Mouse (Mus musculus) midbrain, embryonic 14.5 days (tissue): ENCODE measurements around the gene Son. TPM values are rescaled to one million over a fixed set of nuclear protein-coding genes. Genes with fewer than 3 reads are reported as not detected.

Experiments
- ATAC-seq: fragments of 200-750 bp; cut with Nextera tagmentation; 2 replicates; pipeline ENCODE4 v1.8.0; 2017; ENCODE audit warnings: moderate number of reproducible peaks, moderate library complexity; ENCODE audit not compliant: low FRiP score, low TSS enrichment
- DNase-seq: peaks from one replicate; pipeline ENCODE4 v3.0.0-alpha.2; 2015
- H3K27ac ChIP-seq: fragments of 300-500 bp; sonication (generic); replicated peaks from 2 replicates; pipeline ENCODE4 v1.5.1; 2014; ENCODE audit warnings: mild to moderate bottlenecking, low read depth, low read length, moderate library complexity
- H3K27me3 ChIP-seq: fragments of 300-500 bp; sonication (generic); 2 replicates; pipeline ENCODE4 v1.6.1; 2014; ENCODE audit warnings: low read length, control low read depth, mixed read lengths; ENCODE audit not compliant: control insufficient read depth, insufficient read depth
- H3K36me3 ChIP-seq: fragments of 300-500 bp; sonication (generic); 2 replicates; pipeline ENCODE4 v1.6.1; 2014; ENCODE audit warnings: low read length, control low read depth; ENCODE audit not compliant: control insufficient read depth, insufficient read depth
- H3K4me1 ChIP-seq: fragments of 300-500 bp; sonication (generic); 2 replicates; pipeline ENCODE4 v1.6.1; 2014; ENCODE audit warnings: mild to moderate bottlenecking, antibody characterized with exemption, low read length, control low read depth; ENCODE audit not compliant: control insufficient read depth, insufficient read depth
- H3K4me2 ChIP-seq: fragments of 300-500 bp; sonication (generic); 2 replicates; pipeline ENCODE4 v1.6.1; 2014; ENCODE audit warnings: mild to moderate bottlenecking, low read length, moderate library complexity
- H3K4me3 ChIP-seq: fragments of 300-500 bp; sonication (generic); replicated peaks from 2 replicates; pipeline ENCODE4 v1.5.1; 2014; ENCODE audit warnings: low read depth, low read length
- H3K9ac ChIP-seq: fragments of 300-500 bp; sonication (generic); replicated peaks from 2 replicates; pipeline ENCODE4 v1.6.1; 2014; ENCODE audit warnings: mild to moderate bottlenecking, low read length, moderate library complexity
- H3K9me3 ChIP-seq: fragments of 300-500 bp; sonication (generic); 2 replicates; pipeline ENCODE4 v1.6.1; 2016; ENCODE audit warnings: low read length, control low read depth, mixed read lengths; ENCODE audit not compliant: control insufficient read depth
- WGBS: fragments of 180-500 bp; shearing (Covaris S2); extraction: QIAGEN DNeasy Blood & Tissue Kit; methylation state at CpG from one replicate; pipeline ENCODE4 v1.1.7; 2014; 5-methylcytosine and 5-hydroxymethylcytosine counted together
- polyA plus RNA-seq: library from polyadenylated mRNA; unstranded; fragments of >200 nt; fragmentation: Nextera tagmentation; extraction: Ambion mirVana; gene quantifications from 2 replicates; pipeline ENCODE4 v1.2.1, GENCODE M21; 2014

Gene Son
- polyA plus RNA-seq, 1 experiment from 2014 or later, result 172 TPM

DNA sequence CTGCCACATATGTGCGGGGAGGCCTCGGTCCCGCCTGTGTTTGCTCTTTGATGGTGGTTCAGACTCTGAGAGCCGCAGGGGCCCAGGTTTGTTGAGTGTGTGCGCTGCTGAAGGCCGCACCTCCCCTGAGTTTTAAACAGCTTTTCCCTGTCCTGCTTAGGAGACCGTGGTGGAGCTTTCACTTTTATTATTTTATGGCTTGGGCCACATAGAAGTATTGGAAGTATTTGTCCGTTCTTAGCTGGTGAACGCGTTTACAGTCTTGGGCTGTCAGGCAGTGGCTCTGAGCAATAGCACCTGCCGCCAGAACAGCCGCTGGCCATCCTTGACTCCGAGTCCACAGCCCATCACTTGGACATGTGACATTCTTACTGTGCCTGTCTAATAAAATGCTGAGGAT, 54.6 kb downstream of the Son start:
- ATAC-seq, result no peak
- DNase-seq, result no peak
- H3K4me3 ChIP-seq, result no peak overlapping the region
- no peaks in the 10 kb centered on the region for H3K9me3 ChIP-seq
- no peak overlapping the region for H3K4me2 ChIP-seq
- no peaks in the 10 kb centered on the region for H3K27me3 ChIP-seq
- H3K4me1 ChIP-seq, result no peaks in the 10 kb centered on the region
- H3K36me3 ChIP-seq, result peaks cover 61% of the 10 kb centered on the region
- H3K27ac ChIP-seq, result no peak overlapping the region
- H3K9ac ChIP-seq, result no peak overlapping the region
- WGBS, result 91% methylated on average over 13 of the region's 13 CpGs

DNA sequence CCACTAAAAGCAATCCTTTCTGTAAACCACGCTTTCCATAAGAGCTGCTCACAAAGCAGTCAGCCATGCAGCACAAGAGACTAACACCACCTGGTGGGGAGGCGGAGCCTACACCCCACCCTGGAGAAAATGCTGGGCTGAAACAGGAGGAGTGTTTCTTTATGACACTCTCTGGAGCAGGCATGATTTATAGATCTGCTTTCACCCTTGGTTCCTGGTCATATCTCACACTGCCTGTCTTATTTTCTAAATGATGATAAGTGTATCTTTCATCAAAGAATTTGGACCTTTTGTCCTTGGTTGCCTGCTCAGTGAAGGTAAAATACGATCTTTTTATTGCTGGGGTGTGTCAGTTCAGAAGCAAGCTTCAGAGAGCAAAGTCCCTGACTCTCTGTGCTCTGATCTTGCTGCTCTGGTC, 55.5 kb downstream of the Son start:
- no peak overlapping the region for H3K27ac ChIP-seq
- H3K9ac ChIP-seq, result no peak overlapping the region
- H3K36me3 ChIP-seq, result peaks cover 62% of the 10 kb centered on the region
- H3K9me3 ChIP-seq, result no peaks in the 10 kb centered on the region
- no peaks in the 10 kb centered on the region for H3K4me1 ChIP-seq
- no peaks in the 10 kb centered on the region for H3K27me3 ChIP-seq
- 55% methylated on average over 3 of the region's 3 CpGs for WGBS
- H3K4me2 ChIP-seq, result no peak overlapping the region
- ATAC-seq (no peak), DNase-seq (no peak)
- no peak overlapping the region for H3K4me3 ChIP-seq

DNA sequence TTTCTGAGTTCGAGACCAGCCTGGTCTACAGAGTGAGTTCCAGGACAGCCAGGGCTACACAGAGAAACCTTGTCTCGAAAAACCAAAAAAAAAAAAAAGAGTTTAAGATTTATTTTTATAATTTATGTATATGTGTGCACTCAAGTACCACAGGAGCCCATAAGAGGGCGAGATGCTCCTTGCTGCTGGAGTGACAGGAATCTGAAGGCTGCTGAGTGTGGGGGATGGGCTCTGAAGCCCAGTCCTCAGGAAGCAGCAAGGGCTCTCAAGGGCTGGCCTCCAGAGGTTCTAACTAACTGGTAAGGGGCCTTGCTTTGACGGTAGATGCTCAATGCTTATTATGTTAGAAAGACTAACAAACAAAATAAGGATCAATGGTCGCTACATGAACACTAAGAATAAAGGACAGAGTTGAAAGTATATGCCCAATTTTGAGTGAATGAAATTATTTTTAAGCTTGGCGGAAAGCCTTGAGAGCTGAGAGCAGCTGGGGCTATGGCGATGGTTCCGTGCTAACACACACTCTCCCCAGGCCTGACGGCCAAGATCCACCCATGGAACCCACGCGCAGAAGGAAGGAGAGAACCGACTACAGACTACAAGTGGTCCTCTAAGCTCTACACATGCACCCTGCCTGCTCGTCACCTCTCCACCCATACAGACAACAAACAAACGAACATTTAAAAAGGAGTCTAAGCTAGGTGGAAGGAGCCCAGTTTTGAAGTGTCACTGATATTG, 57.5 kb downstream of the Son start:
- ATAC-seq (no peak), DNase-seq (peak; percentile 48)
- Histone ChIP-seq H3K4me3 (no peak overlapping the region), H3K4me2 (no peak overlapping the region), H3K9me3 (no peaks in the 10 kb centered on the region), H3K9ac (no peak overlapping the region), H3K4me1 (no peaks in the 10 kb centered on the region), H3K27ac (no peak overlapping the region), H3K27me3 (no peaks in the 10 kb centered on the region), H3K36me3 (peaks cover 58% of the 10 kb centered on the region)
- 89% methylated on average over 14 of the region's 14 CpGs for WGBS

DNA sequence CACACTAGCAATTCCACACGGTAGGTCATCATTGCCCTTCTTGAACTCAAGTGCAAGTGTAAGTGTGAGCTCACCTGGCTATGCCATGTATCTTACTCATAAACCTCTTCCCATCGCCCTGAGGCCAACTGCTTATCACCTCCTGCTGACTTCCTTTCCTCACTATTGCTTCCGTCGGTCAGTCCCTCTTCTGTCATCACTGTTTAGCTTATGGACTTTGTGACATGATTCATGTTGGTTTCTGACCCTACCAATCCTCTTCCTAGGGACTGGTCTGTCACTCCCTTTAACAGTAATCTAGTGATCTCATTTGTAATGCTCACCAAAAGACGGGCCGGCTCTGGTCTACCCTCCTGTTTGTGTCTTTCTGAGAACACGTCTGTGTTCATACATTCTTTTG, 62.9 kb downstream of the Son start:
- Histone ChIP-seq H3K9ac (no peak overlapping the region), H3K27me3 (no peaks in the 10 kb centered on the region), H3K36me3 (peaks cover 71% of the 10 kb centered on the region), H3K4me2 (no peak overlapping the region), H3K4me3 (no peak overlapping the region), H3K27ac (no peak overlapping the region), H3K9me3 (no peaks in the 10 kb centered on the region), H3K4me1 (no peaks in the 10 kb centered on the region)
- ATAC-seq, result no peak
- 95% methylated on average over 7 of the region's 7 CpGs for WGBS
- DNase-seq, result no peak

DNA sequence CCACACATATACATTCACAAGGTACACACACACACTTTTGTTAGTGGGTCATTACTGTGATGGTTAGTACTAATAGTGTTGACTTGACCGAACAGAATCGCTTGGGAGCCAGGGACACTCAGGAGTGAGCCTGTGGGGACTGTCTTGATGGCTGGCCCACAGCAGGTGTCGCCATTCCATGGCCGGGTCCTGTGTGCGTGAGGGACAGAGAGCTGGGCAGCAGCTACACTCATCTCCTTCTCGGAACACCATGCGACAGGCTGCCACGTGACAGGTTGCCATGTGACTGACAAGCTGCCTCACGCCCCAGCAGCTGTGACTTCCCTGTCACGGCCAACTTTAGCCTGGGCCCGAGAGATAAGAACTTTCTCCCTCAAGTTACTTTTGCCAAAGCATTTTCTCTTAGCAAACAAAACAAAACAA, 69.6 kb downstream of the Son start:
- H3K4me1 ChIP-seq, result no peaks in the 10 kb centered on the region
- H3K27ac ChIP-seq, result no peak overlapping the region
- peaks cover 53% of the 10 kb centered on the region for H3K36me3 ChIP-seq
- 79% methylated on average over 11 of the region's 11 CpGs for WGBS
- no peaks in the 10 kb centered on the region for H3K27me3 ChIP-seq
- H3K4me2 ChIP-seq, result no peak overlapping the region
- ATAC-seq (no peak), DNase-seq (no peak)
- H3K9ac ChIP-seq, result no peak overlapping the region
- no peak overlapping the region for H3K4me3 ChIP-seq
- no peaks in the 10 kb centered on the region for H3K9me3 ChIP-seq

DNA sequence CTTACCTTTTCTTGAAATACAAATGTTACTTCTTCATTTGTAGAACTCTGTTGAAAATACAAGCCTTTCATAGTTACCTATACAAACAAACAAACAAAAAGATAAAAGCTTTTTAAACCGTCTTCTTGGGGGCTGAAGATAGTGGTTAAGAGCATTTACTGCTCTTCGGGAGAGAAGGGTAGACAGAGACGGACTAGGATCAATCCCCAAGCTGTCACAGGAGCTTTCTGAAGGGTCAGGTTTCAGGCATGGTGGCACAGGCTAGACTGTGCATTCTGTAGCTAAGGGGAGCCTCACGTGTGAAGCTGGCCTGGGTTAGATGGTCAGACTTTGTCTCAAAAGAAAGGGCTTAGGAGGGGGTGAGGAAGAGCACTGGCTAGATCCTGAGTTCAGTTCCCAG, 70.1 kb downstream of the Son start:
- Histone ChIP-seq H3K4me2 (no peak overlapping the region), H3K27ac (no peak overlapping the region), H3K36me3 (peaks cover 51% of the 10 kb centered on the region), H3K9me3 (no peaks in the 10 kb centered on the region), H3K4me1 (0 out of 2 replicates have a peak, but pooled peaks cover under 1% of the 10 kb centered on the region), H3K4me3 (no peak overlapping the region), H3K9ac (no peak overlapping the region), H3K27me3 (no peaks in the 10 kb centered on the region)
- ATAC-seq (no peak), DNase-seq (no peak)
- 89% methylated on average over 4 of the region's 4 CpGs for WGBS

DNA sequence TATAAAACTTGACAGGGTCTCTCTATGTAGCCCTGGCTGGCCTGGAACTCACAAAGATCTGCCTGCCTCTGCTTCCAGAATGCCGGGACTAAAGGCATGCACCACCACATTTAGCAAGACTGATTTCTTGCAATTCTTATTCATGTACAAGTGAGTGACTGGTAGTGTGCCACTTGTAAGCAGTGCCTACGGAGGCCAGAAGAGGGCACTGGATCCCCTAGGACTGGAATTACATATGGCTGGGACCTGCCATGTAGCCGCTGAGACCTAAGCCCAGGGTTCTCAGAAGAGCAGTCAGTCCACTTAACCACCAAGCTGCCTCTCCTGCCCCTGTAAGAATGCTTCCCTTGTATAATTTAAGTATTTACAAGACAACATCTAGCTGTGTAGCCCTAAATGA, 76.9 kb downstream of the Son start:
- peaks cover 18% of the 10 kb centered on the region for H3K4me1 ChIP-seq
- 45% methylated on average over 3 of the region's 3 CpGs for WGBS
- no peak for ATAC-seq
- H3K27me3 ChIP-seq, result no peaks in the 10 kb centered on the region
- no peaks in the 10 kb centered on the region for H3K9me3 ChIP-seq
- H3K9ac ChIP-seq, result no peak overlapping the region
- no peak overlapping the region for H3K4me3 ChIP-seq
- H3K27ac ChIP-seq, result no peak overlapping the region
- peak; percentile 60 for DNase-seq
- H3K4me2 ChIP-seq, result no peak overlapping the region
- H3K36me3 ChIP-seq, result peaks cover 24% of the 10 kb centered on the region

DNA sequence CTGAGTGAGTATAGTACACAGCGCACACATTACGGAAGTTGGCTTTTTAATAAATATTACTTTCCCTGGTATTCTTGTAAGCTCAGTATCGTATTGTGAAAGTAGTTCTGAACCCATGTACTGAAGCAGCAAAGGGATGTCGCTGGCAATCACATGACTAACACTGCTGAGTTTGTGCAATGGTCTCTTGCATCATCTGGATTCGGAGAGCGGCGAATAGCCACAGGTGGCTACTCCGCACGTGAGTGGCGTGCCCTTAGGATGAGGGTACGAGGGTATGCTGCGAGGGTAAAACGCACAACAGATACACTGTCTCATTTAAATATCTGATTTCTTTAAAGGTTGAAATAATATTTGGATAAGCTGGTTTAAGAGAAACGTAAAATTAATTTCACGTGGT, 80.1 kb downstream of the Son start:
- Histone ChIP-seq H3K4me1 (peaks cover 33% of the 10 kb centered on the region), H3K4me3 (peak overlapping the region; percentile 92), H3K9ac (peak overlapping the region; percentile 70; the same call in 1 of the 2 replicates), H3K27ac (no peak overlapping the region), H3K4me2 (peak overlapping the region; percentile 69), H3K27me3 (no peaks in the 10 kb centered on the region), H3K36me3 (peaks cover 8% of the 10 kb centered on the region; the same call in 1 of the 2 replicates), H3K9me3 (no peaks in the 10 kb centered on the region)
- no peak for DNase-seq
- no peak for ATAC-seq
- whole genome bisulfite sequencing, result 87% methylated on average over 15 of the region's 15 CpGs
